Mouse (Mus musculus) stomach, postnatal 0 days (tissue): ENCODE results near the gene Pex10.

Source experiments
- CTCF ChIP-seq: IDR thresholded peaks from 2 replicates; pipeline ENCODE4 v1.5.1; 2016; ENCODE audit warnings: antibody characterized with exemption, low read depth, mild to moderate bottlenecking, moderate library complexity
- EP300 ChIP-seq: optimal IDR thresholded peaks from 2 replicates; pipeline ENCODE3; 2016; ENCODE audit warnings: antibody characterized with exemption

- no peak for TF ChIP-seq CTCF
- TF ChIP-seq EP300: no peak
These were observed 23.6 kb upstream of the Pex10 start for GRCm38 (mm10) chr4:155043289-155043625.
